In genomic region chr3:146914798-146915197, GRCm38 (mm10) we compare ENCODE assay signal across 8 mouse cellular contexts.
DNase-seq lines count a peak whose midpoint lies in the region; ATAC-seq and TF ChIP-seq lines count a peak whose summit lies in the region.

No protein-coding gene starts in this region.

- TF ChIP-seq CTCF in cerebellum, adult 2 months (IDR thresholded peaks at IDR 0.05; ENCODE audit: borderline replicate concordance, insufficient read depth, low read depth, low read length), result peak; percentile 91

- no peak overlapping the region for H3K4me3 ChIP-seq in cerebellum, adult 2 months (replicated peaks; ENCODE audit: insufficient read depth, low read depth, low read length)
- no peak overlapping the region for H3K4me3 ChIP-seq in intestine, embryonic 14.5 days (ENCODE audit: low read depth, low read length)
- no peak overlapping the region for H3K4me3 ChIP-seq in midbrain, embryonic 14.5 days (replicated peaks; ENCODE audit: low read depth, low read length)

- ATAC-seq in intestine, embryonic 14.5 days (replicated peaks; ENCODE audit: low FRiP score, low TSS enrichment, low read depth), result no peak
- ATAC-seq in midbrain, embryonic 14.5 days (ENCODE audit: low FRiP score, low TSS enrichment), result no peak
- no peak for ATAC-seq in erythroid progenitor cell, adult 5-6 weeks (replicated peaks; ENCODE audit: low FRiP score, poor library complexity, severe bottlenecking)

- H3K9ac ChIP-seq in intestine, embryonic 14.5 days (ENCODE audit: low read length), result no peak overlapping the region
- no peak overlapping the region for H3K9ac ChIP-seq in midbrain, embryonic 14.5 days (replicated peaks; ENCODE audit: low read length)

- no peak for TF ChIP-seq POLR2A in cerebellum, adult 2 months (IDR thresholded peaks at IDR 0.05; ENCODE audit: borderline replicate concordance, insufficient read depth, low read length)

- peak; percentile 42 for DNase-seq in T-cell, adult 2 months (ENCODE audit: low spot score)
- peak; percentile 68 to 77 for DNase-seq in cerebellum, adult 2 months
- peak; percentile 52 to 89 for DNase-seq in frontal cortex, adult 2 months (ENCODE audit: extremely low spot score in 1 of 2, low spot score in 1 of 2)
- peak; percentile 95 for DNase-seq in intestine, embryonic 14.5 days (ENCODE audit: low spot score)
- peak; percentile 85 to 87 for DNase-seq in left cerebral cortex, postnatal 14 days (ENCODE audit: low spot score in 2 of 2)
- DNase-seq in midbrain, embryonic 14.5 days, result peak; percentile 92
- DNase-seq in spleen, adult 12 weeks (ENCODE audit: low spot score), result peak; percentile 42

- intact Hi-C loops in left cerebral cortex, postnatal 14 days (cut with DNase I), result loop anchor here (5.0 to 10.0 kb wide), 6 partner anchors 62 to 730 kb away; partner anchors contain the start of genes Prkacb and Ttll7

- no peaks in the 10 kb centered on the region for H3K36me3 ChIP-seq in intestine, embryonic 14.5 days (ENCODE audit: control insufficient read depth, insufficient read depth, low read length)
- peaks cover 12% of the 10 kb centered on the region for H3K36me3 ChIP-seq in midbrain, embryonic 14.5 days (ENCODE audit: control insufficient read depth, insufficient read depth, low read length)

- H3K27ac ChIP-seq in cerebellum, adult 2 months (ENCODE audit: insufficient read depth, low read length), result no peak overlapping the region
- H3K27ac ChIP-seq in intestine, embryonic 14.5 days (ENCODE audit: low read depth), result no peak overlapping the region
- H3K27ac ChIP-seq in midbrain, embryonic 14.5 days (replicated peaks; ENCODE audit: low read depth, low read length), result no peak overlapping the region

- no peaks in the 10 kb centered on the region for H3K9me3 ChIP-seq in intestine, embryonic 14.5 days (ENCODE audit: control insufficient read depth, low read length)
- no peaks in the 10 kb centered on the region for H3K9me3 ChIP-seq in midbrain, embryonic 14.5 days (ENCODE audit: control insufficient read depth, low read length)

- H3K4me1 ChIP-seq in cerebellum, adult 2 months (ENCODE audit: control insufficient read depth, insufficient read depth, low read length), result peaks cover 4% of the 10 kb centered on the region; the same call in 1 of the 2 replicates
- no peaks in the 10 kb centered on the region for H3K4me1 ChIP-seq in intestine, embryonic 14.5 days (replicated peaks; ENCODE audit: control insufficient read depth, insufficient read depth, low read length)
- H3K4me1 ChIP-seq in midbrain, embryonic 14.5 days (ENCODE audit: control insufficient read depth, insufficient read depth, low read length), result no peaks in the 10 kb centered on the region

- 9% methylated on average over 12 of the region's 12 CpGs for WGBS in cerebellum, adult 2 months
- 8% methylated on average over 12 of the region's 12 CpGs for WGBS in intestine, embryonic 14.5 days
- WGBS in midbrain, embryonic 14.5 days, result 13% methylated on average over 12 of the region's 12 CpGs

- H3K27me3 ChIP-seq in cerebellum, adult 2 months (ENCODE audit: control insufficient read depth, insufficient read depth, low read length), result no peaks in the 10 kb centered on the region
- no peaks in the 10 kb centered on the region for H3K27me3 ChIP-seq in intestine, embryonic 14.5 days (replicated peaks; ENCODE audit: control insufficient read depth, insufficient read depth, low read length)
- no peaks in the 10 kb centered on the region for H3K27me3 ChIP-seq in midbrain, embryonic 14.5 days (ENCODE audit: control insufficient read depth, insufficient read depth, low read length)

- no peak overlapping the region for H3K4me2 ChIP-seq in intestine, embryonic 14.5 days (ENCODE audit: low read length)
- no peak overlapping the region for H3K4me2 ChIP-seq in midbrain, embryonic 14.5 days (ENCODE audit: low read length)

Comparison
In these comparisons a context has a peak if more than half of its experiments do, and no peak if none do; other contexts are left out.
1. DNase-seq: peak in every context shown above with its lines; median percentile 95 in intestine, embryonic 14.5 days; 92 in midbrain, embryonic 14.5 days; 86 in left cerebral cortex, postnatal 14 days; 72 in cerebellum, adult 2 months; 70 in frontal cortex, adult 2 months; 42 in T-cell, adult 2 months; 42 in spleen, adult 12 weeks.